Mouse (Mus musculus): ENCODE results near the gene Rtl5. TPM values are rescaled to one million over a fixed set of nuclear protein-coding genes. Genes with fewer than 3 reads are reported as not detected.
A peak's percentile ranks its signal among the peaks of the same experiment; 100 is the strongest.

Rtl5 gene
- polyA plus RNA-seq, 1 experiment from 2014 or later, result 2.2 TPM

DNA sequence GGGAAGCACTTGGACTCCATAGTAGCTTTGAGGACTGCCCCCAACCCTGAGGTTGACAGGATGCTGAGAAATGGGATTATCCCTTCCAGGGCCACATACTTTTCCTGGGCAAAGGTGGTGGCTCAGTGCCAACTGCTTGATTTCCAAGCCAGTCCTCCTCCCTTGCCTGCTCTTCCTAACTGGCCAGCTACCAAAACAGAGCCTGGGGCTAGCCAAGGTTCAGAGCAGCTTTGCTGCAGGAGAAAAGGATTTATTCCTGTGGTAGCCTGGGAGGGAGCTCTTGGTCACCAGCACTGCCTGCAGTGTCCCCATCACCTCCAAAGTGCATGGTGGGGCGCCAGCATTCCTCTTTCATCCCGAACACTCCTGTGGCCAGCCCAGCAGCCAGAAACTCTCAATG, 33.6 kb downstream of the Rtl5 start:
- Histone ChIP-seq H3K9me3 (replicated peaks; ENCODE audit: control insufficient read depth, low read length) (no peaks in the 10 kb centered on the region), H3K36me3 (replicated peaks; ENCODE audit: control insufficient read depth, insufficient read depth, low read depth, low read length) (no peaks in the 10 kb centered on the region), H3K4me1 (ENCODE audit: control insufficient read depth, insufficient read depth, low read length) (no peaks in the 10 kb centered on the region), H3K4me2 (ENCODE audit: low read depth, low read length) (no peak overlapping the region), H3K9ac (replicated peaks; ENCODE audit: low read length) (no peak overlapping the region), H3K4me3 (ENCODE audit: low read depth, low read length) (no peak overlapping the region), H3K27ac (replicated peaks; ENCODE audit: low read depth, low read length) (no peak overlapping the region), H3K27me3 (ENCODE audit: control insufficient read depth, insufficient read depth, low read length) (no peaks in the 10 kb centered on the region)
- DNase-seq (ENCODE audit: low spot score), result no peak
- no peak for ATAC-seq (replicated peaks; ENCODE audit: insufficient number of reproducible peaks, low FRiP score, low TSS enrichment, low read depth)
- WGBS, result 70% methylated on average over 2 of the region's 2 CpGs

DNA sequence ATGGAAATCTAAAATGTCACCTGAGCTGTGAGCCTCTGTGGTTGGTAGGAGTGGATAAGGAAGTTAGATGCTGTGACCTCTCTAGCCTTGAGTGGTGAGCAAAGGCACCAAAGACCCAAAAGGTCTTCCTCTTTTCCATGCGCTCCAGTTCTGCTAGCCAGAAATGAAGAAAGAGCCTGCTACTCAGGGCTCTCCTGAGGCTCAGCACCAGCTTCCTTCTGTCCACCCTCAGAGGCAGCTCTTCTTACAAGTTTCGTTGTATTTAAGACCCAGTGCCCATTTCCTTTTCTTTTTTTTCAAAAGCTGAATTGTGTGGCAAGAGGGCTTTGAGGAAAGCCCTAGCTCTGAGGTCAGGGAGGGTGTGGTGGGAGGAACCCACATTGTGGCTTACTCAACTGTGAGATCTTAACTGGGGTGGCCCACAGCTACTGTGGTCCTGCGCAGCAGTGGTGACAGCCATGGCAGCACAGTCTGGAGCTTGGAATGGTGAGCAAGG, 34.2 kb downstream of the Rtl5 start:
- WGBS, result 88% methylated on average over 3 of the region's 3 CpGs
- no peak for ATAC-seq (replicated peaks; ENCODE audit: insufficient number of reproducible peaks, low FRiP score, low TSS enrichment, low read depth)
- no peaks in the 10 kb centered on the region for H3K36me3 ChIP-seq (replicated peaks; ENCODE audit: control insufficient read depth, insufficient read depth, low read depth, low read length)

DNA sequence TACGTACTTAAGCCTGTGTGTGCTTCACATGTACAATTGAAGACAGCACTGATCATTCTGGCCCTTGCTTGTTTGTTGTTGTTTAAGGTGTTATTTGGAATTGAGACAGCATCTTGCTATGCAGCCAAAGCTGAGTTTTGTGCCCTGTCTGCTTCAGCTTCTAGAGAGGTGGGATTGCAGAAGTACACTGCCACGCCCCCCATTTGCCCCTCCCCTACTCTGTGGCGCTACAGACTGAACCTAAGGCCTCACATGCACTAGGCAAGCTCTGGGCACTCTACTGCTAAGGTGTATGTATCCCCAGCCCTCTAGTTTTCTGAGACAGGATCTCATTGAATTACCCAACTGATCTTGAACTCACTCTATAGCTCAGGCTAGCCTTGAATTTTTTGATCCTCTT, 35.4 kb downstream of the Rtl5 start:
- Histone ChIP-seq H3K4me1 (ENCODE audit: control insufficient read depth, insufficient read depth, low read length) (no peaks in the 10 kb centered on the region), H3K36me3 (replicated peaks; ENCODE audit: control insufficient read depth, insufficient read depth, low read depth, low read length) (no peaks in the 10 kb centered on the region), H3K9ac (replicated peaks; ENCODE audit: low read length) (no peak overlapping the region), H3K27me3 (ENCODE audit: control insufficient read depth, insufficient read depth, low read length) (no peaks in the 10 kb centered on the region), H3K4me2 (ENCODE audit: low read depth, low read length) (no peak overlapping the region), H3K9me3 (replicated peaks; ENCODE audit: control insufficient read depth, low read length) (no peaks in the 10 kb centered on the region), H3K27ac (replicated peaks; ENCODE audit: low read depth, low read length) (no peak overlapping the region), H3K4me3 (ENCODE audit: low read depth, low read length) (no peak overlapping the region)
- WGBS, result 42% methylated on average over 3 of the region's 3 CpGs
- DNase-seq (ENCODE audit: low spot score) (no peak), ATAC-seq (replicated peaks; ENCODE audit: insufficient number of reproducible peaks, low FRiP score, low TSS enrichment, low read depth) (no peak)

More for the DNA sequence above, 34.2 kb downstream of the Rtl5 start:
- H3K4me2 ChIP-seq (ENCODE audit: low read depth, low read length), result no peak overlapping the region
- no peak overlapping the region for H3K27ac ChIP-seq (replicated peaks; ENCODE audit: low read depth, low read length)
- H3K9me3 ChIP-seq (replicated peaks; ENCODE audit: control insufficient read depth, low read length), result no peaks in the 10 kb centered on the region
- DNase-seq (ENCODE audit: low spot score), result no peak
- H3K4me1 ChIP-seq (ENCODE audit: control insufficient read depth, insufficient read depth, low read length), result no peaks in the 10 kb centered on the region
- no peak overlapping the region for H3K4me3 ChIP-seq (ENCODE audit: low read depth, low read length)
- H3K27me3 ChIP-seq (ENCODE audit: control insufficient read depth, insufficient read depth, low read length), result no peaks in the 10 kb centered on the region
- no peak overlapping the region for H3K9ac ChIP-seq (replicated peaks; ENCODE audit: low read length)

DNA sequence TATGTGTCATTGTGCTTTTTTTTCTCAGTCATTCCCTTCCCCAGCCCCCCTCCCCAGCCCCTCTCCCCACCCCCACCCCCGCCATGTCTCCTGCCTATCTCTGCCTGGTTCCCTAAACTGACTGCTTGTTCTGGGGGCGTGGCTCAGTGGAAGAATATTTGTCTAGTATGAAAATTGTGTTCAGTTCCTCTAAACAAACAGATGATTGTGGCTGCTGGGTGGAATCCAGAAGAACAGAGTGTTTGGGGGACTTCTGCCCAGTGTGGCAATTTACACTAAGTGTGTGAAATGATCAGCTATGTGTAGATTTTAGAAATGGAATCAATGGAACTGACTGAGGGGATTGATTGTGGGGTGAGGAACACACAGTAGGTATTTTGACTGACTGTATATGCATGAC, 37.5 kb downstream of the Rtl5 start:
- Histone ChIP-seq H3K4me3 (ENCODE audit: low read depth, low read length) (no peak overlapping the region), H3K9me3 (replicated peaks; ENCODE audit: control insufficient read depth, low read length) (no peaks in the 10 kb centered on the region), H3K4me2 (ENCODE audit: low read depth, low read length) (no peak overlapping the region), H3K9ac (replicated peaks; ENCODE audit: low read length) (no peak overlapping the region), H3K36me3 (replicated peaks; ENCODE audit: control insufficient read depth, insufficient read depth, low read depth, low read length) (no peaks in the 10 kb centered on the region), H3K27me3 (ENCODE audit: control insufficient read depth, insufficient read depth, low read length) (no peaks in the 10 kb centered on the region), H3K4me1 (ENCODE audit: control insufficient read depth, insufficient read depth, low read length) (no peaks in the 10 kb centered on the region), H3K27ac (replicated peaks; ENCODE audit: low read depth, low read length) (no peak overlapping the region)
- DNase-seq (ENCODE audit: low spot score) (no peak), ATAC-seq (replicated peaks; ENCODE audit: insufficient number of reproducible peaks, low FRiP score, low TSS enrichment, low read depth) (no peak)
- 71% methylated on average over 1 of the region's 2 CpGs for WGBS

DNA sequence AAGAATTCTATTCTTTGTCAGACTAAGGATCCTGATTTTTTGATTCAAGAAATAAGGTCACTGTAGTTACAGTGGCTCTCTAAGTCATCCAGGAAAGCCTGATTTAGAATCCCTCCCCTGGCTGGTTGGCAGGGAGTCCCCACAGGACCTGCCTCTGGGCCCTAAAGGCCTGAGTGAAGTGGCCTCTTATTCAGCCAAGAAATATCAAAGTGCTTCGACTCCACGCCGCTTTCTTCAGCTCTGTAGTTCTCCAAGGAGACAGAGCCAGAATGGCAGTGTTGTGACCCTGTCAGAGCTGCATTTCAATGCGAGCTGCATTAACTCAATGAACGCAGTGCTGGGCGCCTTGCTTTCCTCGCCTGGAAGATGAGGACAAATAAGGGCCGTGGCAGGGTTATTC, 38.7 kb downstream of the Rtl5 start:
- H3K9me3 ChIP-seq (replicated peaks; ENCODE audit: control insufficient read depth, low read length), result no peaks in the 10 kb centered on the region
- H3K9ac ChIP-seq (replicated peaks; ENCODE audit: low read length), result no peak overlapping the region
- DNase-seq (ENCODE audit: low spot score) (no peak), ATAC-seq (replicated peaks; ENCODE audit: insufficient number of reproducible peaks, low FRiP score, low TSS enrichment, low read depth) (no peak)
- no peaks in the 10 kb centered on the region for H3K36me3 ChIP-seq (replicated peaks; ENCODE audit: control insufficient read depth, insufficient read depth, low read depth, low read length)
- H3K4me3 ChIP-seq (ENCODE audit: low read depth, low read length), result no peak overlapping the region
- WGBS, result 77% methylated on average over 8 of the region's 8 CpGs
- no peaks in the 10 kb centered on the region for H3K4me1 ChIP-seq (ENCODE audit: control insufficient read depth, insufficient read depth, low read length)
- no peak overlapping the region for H3K4me2 ChIP-seq (ENCODE audit: low read depth, low read length)
- H3K27me3 ChIP-seq (ENCODE audit: control insufficient read depth, insufficient read depth, low read length), result no peaks in the 10 kb centered on the region
- H3K27ac ChIP-seq (replicated peaks; ENCODE audit: low read depth, low read length), result no peak overlapping the region

DNA sequence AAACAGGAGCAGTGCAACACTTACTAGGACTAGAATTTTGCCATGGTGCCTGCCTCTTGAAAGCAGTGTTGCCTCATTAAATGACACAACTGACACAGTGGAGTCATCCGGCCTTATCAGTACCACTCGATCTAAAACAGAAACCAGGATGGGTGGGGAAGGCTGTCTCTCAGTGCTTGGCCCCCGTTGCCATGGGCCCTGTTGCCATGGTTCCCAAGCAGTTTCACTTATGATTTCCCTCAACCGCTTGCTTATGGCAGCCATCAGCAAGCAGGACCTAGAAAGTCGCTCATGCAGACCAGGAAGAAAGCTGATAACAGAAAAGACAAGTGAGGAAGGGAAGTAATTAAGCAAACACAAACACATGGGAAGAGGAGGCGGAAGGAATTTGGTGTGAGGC, 39.3 kb downstream of the Rtl5 start:
- H3K27ac ChIP-seq (replicated peaks; ENCODE audit: low read depth, low read length), result no peak overlapping the region
- ATAC-seq (replicated peaks; ENCODE audit: insufficient number of reproducible peaks, low FRiP score, low TSS enrichment, low read depth), result no peak
- no peaks in the 10 kb centered on the region for H3K4me1 ChIP-seq (ENCODE audit: control insufficient read depth, insufficient read depth, low read length)
- H3K9ac ChIP-seq (replicated peaks; ENCODE audit: low read length), result no peak overlapping the region
- no peak overlapping the region for H3K4me2 ChIP-seq (ENCODE audit: low read depth, low read length)
- peak; percentile 5 for DNase-seq (ENCODE audit: low spot score)
- 64% methylated on average over 6 of the region's 6 CpGs for WGBS
- H3K9me3 ChIP-seq (replicated peaks; ENCODE audit: control insufficient read depth, low read length), result no peaks in the 10 kb centered on the region
- H3K36me3 ChIP-seq (replicated peaks; ENCODE audit: control insufficient read depth, insufficient read depth, low read depth, low read length), result no peaks in the 10 kb centered on the region
- no peaks in the 10 kb centered on the region for H3K27me3 ChIP-seq (ENCODE audit: control insufficient read depth, insufficient read depth, low read length)
- no peak overlapping the region for H3K4me3 ChIP-seq (ENCODE audit: low read depth, low read length)

DNA sequence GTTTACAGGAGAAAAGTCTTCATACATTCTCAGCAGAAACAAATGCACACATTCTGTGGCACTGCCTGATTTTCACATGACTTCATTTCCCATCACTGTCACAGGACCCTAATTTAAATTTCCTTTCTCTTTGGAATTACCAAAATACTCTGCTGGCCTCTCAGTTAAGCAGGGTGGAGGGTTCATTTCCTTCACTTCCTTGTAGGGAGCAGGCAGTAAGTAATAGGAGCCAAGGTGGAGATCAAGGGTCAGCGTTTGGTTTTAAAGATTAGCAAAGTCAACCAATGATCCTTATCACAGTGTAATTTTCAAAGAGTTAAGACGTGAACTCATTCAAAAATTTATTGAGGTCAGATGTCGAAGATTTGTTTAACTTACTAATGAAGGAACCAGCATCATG, 46.1 kb downstream of the Rtl5 start:
- no peak for ATAC-seq (replicated peaks; ENCODE audit: insufficient number of reproducible peaks, low FRiP score, low TSS enrichment, low read depth)
- Histone ChIP-seq H3K4me1 (ENCODE audit: control insufficient read depth, insufficient read depth, low read length) (no peaks in the 10 kb centered on the region), H3K27me3 (ENCODE audit: control insufficient read depth, insufficient read depth, low read length) (peaks cover 2% of the 10 kb centered on the region; the same call in 1 of the 2 replicates), H3K4me2 (ENCODE audit: low read depth, low read length) (no peak overlapping the region), H3K9ac (replicated peaks; ENCODE audit: low read length) (no peak overlapping the region), H3K9me3 (replicated peaks; ENCODE audit: control insufficient read depth, low read length) (no peaks in the 10 kb centered on the region), H3K27ac (replicated peaks; ENCODE audit: low read depth, low read length) (no peak overlapping the region), H3K4me3 (ENCODE audit: low read depth, low read length) (no peak overlapping the region), H3K36me3 (replicated peaks; ENCODE audit: control insufficient read depth, insufficient read depth, low read depth, low read length) (no peaks in the 10 kb centered on the region)
- no peak for DNase-seq (ENCODE audit: low spot score)
- WGBS, result 54% methylated on average over 3 of the region's 3 CpGs

DNA sequence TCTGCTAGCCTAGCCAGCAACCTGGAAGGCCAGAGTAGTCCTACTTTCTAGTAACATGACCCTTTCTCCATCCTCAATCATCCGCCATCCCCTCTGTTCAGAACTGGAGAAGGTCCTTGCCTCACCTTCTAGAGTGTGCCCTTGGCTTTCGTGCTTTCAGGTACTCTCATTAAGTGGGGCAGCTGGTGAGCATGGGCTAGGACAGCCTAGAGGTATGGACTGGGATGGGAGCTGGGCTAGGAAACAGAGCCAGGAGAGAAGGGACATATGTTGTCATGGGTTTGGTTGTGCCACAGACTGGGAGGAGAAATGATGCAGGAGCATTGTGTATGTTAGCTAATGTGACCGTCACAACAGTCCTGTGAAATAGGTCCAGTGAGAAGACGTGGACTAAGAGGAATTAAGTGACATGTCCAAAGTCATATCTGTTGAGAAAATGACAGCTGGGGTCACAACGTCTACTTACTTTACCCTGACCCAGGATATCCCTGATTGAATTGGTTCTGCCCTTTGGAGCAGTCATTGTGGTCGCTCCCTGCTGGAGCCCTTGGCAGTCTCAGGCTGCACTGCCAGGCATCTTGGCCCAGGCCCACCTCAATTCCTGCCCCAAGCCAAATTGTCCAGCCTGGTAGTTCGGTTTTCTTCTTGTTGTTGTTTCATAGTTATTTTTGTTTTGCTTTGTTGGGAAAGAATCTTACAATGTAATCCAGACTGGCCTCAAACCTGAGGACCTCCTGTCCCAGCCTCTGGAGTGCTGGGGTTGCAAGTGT, 51.4 kb downstream of the Rtl5 start:
- Histone ChIP-seq H3K9ac (replicated peaks; ENCODE audit: low read length) (no peak overlapping the region), H3K4me3 (ENCODE audit: low read depth, low read length) (no peak overlapping the region), H3K36me3 (replicated peaks; ENCODE audit: control insufficient read depth, insufficient read depth, low read depth, low read length) (no peaks in the 10 kb centered on the region), H3K9me3 (replicated peaks; ENCODE audit: control insufficient read depth, low read length) (no peaks in the 10 kb centered on the region), H3K27ac (replicated peaks; ENCODE audit: low read depth, low read length) (no peak overlapping the region), H3K4me1 (ENCODE audit: control insufficient read depth, insufficient read depth, low read length) (no peaks in the 10 kb centered on the region), H3K4me2 (ENCODE audit: low read depth, low read length) (no peak overlapping the region), H3K27me3 (ENCODE audit: control insufficient read depth, insufficient read depth, low read length) (no peaks in the 10 kb centered on the region; the same call in 1 of the 2 replicates)
- ATAC-seq (replicated peaks; ENCODE audit: insufficient number of reproducible peaks, low FRiP score, low TSS enrichment, low read depth), result no peak
- no peak for DNase-seq (ENCODE audit: low spot score)
- WGBS, result 68% methylated on average over 7 of the region's 7 CpGs
